8 mouse cellular contexts compared by ENCODE assay signal in the genomic region with DNA sequence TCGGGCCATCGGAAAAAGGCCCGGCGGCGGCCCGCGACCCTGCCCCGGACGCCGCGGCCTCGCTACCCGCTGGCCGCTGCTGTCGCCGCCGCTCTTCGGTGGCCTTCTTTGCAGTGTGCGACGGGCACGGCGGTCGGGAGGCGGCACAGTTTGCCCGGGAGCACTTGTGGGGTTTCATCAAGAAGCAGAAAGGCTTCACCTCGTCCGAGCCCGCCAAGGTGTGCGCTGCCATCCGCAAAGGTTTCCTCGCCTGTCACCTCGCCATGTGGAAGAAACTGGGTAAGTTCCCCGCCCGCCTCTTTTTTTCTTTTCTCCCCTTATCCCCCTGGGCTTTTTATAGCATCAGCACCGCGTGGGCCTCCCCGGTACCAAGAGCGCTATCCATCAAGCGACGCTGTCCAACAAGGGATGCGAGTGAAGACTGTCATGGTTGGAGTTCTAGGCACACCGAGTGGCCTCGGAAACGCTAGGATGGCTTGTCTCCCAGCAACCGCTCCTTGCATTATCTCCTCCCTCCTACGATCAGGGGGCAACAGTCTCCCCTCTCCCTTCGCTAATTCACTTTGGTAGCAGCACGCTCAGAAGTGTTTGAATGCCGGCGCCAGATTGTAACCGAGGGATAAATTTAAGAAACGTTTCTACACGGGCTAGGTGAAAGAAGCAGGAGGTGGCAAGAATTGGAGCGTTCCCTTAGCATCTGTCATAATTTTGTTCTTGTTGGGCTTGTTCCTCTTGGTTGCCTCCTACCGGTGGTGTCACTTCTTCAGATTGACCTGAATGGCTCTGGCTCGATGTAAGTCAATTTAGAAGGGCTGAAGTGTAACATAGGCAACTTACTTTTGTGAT. TPM values are rescaled to one million over a fixed set of nuclear protein-coding genes. Genes with fewer than 3 reads are reported as not detected.
DNase-seq lines count a peak whose midpoint lies in the region; ATAC-seq and TF ChIP-seq lines count a peak whose summit lies in the region.

No protein-coding gene starts in this region.

- no peak for TF ChIP-seq POLR2A in cortical plate, adult 2 months (IDR thresholded peaks at IDR 0.05; ENCODE audit: extremely low read depth, insufficient read depth, low read length)

- H3K9ac ChIP-seq in intestine, embryonic 14.5 days (ENCODE audit: low read length), result peak overlapping the region; percentile 95
- H3K9ac ChIP-seq in limb, embryonic 11.5 days (ENCODE audit: low read length), result peak overlapping the region; percentile 95
- peak overlapping the region; percentile 89 for H3K9ac ChIP-seq in midbrain, embryonic 12.5 days (replicated peaks)

- H3K36me3 ChIP-seq in intestine, embryonic 14.5 days (ENCODE audit: control insufficient read depth, insufficient read depth, low read length), result 0 out of 2 replicates have a peak, but pooled peaks cover 5% of the 10 kb centered on the region
- peaks cover 5% of the 10 kb centered on the region; the same call in 1 of the 2 replicates for H3K36me3 ChIP-seq in limb, embryonic 11.5 days (ENCODE audit: control insufficient read depth, insufficient read depth, low read length)
- peaks cover 14% of the 10 kb centered on the region; the same call in 1 of the 2 replicates for H3K36me3 ChIP-seq in midbrain, embryonic 12.5 days

- H3K27me3 ChIP-seq in intestine, embryonic 14.5 days (replicated peaks; ENCODE audit: control insufficient read depth, insufficient read depth, low read length), result no peaks in the 10 kb centered on the region
- no peaks in the 10 kb centered on the region for H3K27me3 ChIP-seq in limb, embryonic 11.5 days (ENCODE audit: control insufficient read depth, insufficient read depth, low read length)
- H3K27me3 ChIP-seq in midbrain, embryonic 12.5 days, result no peaks in the 10 kb centered on the region

- H3K4me3 ChIP-seq in cortical plate, adult 2 months (ENCODE audit: insufficient read depth, low read length), result peak overlapping the region; percentile 99
- H3K4me3 ChIP-seq in intestine, embryonic 14.5 days (ENCODE audit: low read depth, low read length), result peak overlapping the region; percentile 98
- H3K4me3 ChIP-seq in limb, embryonic 11.5 days (ENCODE audit: low read depth, low read length), result peak overlapping the region; percentile 91
- H3K4me3 ChIP-seq in midbrain, embryonic 12.5 days, result peak overlapping the region; percentile 96

- H3K4me2 ChIP-seq in intestine, embryonic 14.5 days (ENCODE audit: low read length), result peak overlapping the region; percentile 78
- peak overlapping the region; percentile 80 for H3K4me2 ChIP-seq in limb, embryonic 11.5 days (ENCODE audit: low read depth, severe bottlenecking)
- H3K4me2 ChIP-seq in midbrain, embryonic 12.5 days (replicated peaks), result peak overlapping the region; percentile 86

- no peaks in the 10 kb centered on the region for H3K9me3 ChIP-seq in intestine, embryonic 14.5 days (ENCODE audit: control insufficient read depth, low read length)
- no peaks in the 10 kb centered on the region for H3K9me3 ChIP-seq in limb, embryonic 11.5 days (ENCODE audit: control insufficient read depth, low read length)
- no peaks in the 10 kb centered on the region for H3K9me3 ChIP-seq in midbrain, embryonic 12.5 days

- intact Hi-C loops in gastrocnemius, postnatal 14 days (cut with DNase I; ENCODE audit: low total_unique reads), result no loop called here

- peaks cover 1% of the 10 kb centered on the region; the same call in 1 of the 2 replicates for H3K4me1 ChIP-seq in cortical plate, adult 2 months (ENCODE audit: control insufficient read depth, insufficient read depth, low read length)
- peaks cover 14% of the 10 kb centered on the region for H3K4me1 ChIP-seq in intestine, embryonic 14.5 days (replicated peaks; ENCODE audit: control insufficient read depth, insufficient read depth, low read length)
- peaks cover 4% of the 10 kb centered on the region for H3K4me1 ChIP-seq in limb, embryonic 11.5 days (ENCODE audit: control insufficient read depth, insufficient read depth, low read length)
- H3K4me1 ChIP-seq in midbrain, embryonic 12.5 days, result peaks cover 26% of the 10 kb centered on the region

- no peak; the same call in 1 of the 2 replicates for ATAC-seq in intestine, embryonic 14.5 days (replicated peaks; ENCODE audit: low FRiP score, low TSS enrichment, low read depth)
- no peak for ATAC-seq in limb, embryonic 11.5 days (ENCODE audit: insufficient number of reproducible peaks, low FRiP score, low TSS enrichment, low read depth)
- ATAC-seq in midbrain, embryonic 12.5 days (ENCODE audit: low FRiP score, low read depth), result peak; percentile 51; the same call in 1 of the 2 replicates

- peak; percentile 36; the same call in 1 of the 2 replicates for TF ChIP-seq CTCF in cortical plate, adult 2 months (IDR thresholded peaks at IDR 0.05; ENCODE audit: extremely low read depth, insufficient read depth, low read length)

- peak; percentile 33 for DNase-seq in urinary bladder, adult 2 months (ENCODE audit: low spot score)
- DNase-seq in urinary bladder, postnatal 4 days (ENCODE audit: low spot score in 2 of 2), result no peak
- DNase-seq in gastrocnemius, postnatal 14 days, result peak; percentile 22
- DNase-seq in intestine, embryonic 14.5 days (ENCODE audit: low spot score), result peak; percentile 78
- peak; percentile 49 for DNase-seq in limb, embryonic 11.5 days (ENCODE audit: low spot score)
- DNase-seq in spleen, postnatal 10 days (ENCODE audit: low spot score in 2 of 2), result peak; percentile 58 to 71

- H3K27ac ChIP-seq in cortical plate, adult 2 months (ENCODE audit: insufficient read depth, low read length), result peak overlapping the region; percentile 96
- peak overlapping the region; percentile 93 for H3K27ac ChIP-seq in intestine, embryonic 14.5 days (ENCODE audit: low read depth)
- H3K27ac ChIP-seq in limb, embryonic 11.5 days (replicated peaks; ENCODE audit: low read depth, low read length), result peak overlapping the region; percentile 82
- H3K27ac ChIP-seq in midbrain, embryonic 12.5 days (replicated peaks), result peak overlapping the region; percentile 88

- WGBS in intestine, embryonic 14.5 days, result under 1% methylated on average over 53 of the region's 56 CpGs
- under 1% methylated on average over 56 of the region's 56 CpGs for WGBS in limb, embryonic 11.5 days
- WGBS in midbrain, embryonic 12.5 days, result 0% methylated on average over 48 of the region's 56 CpGs

RNA-seq across cellular contexts. Expression of a gene that starts 0.8 kb away (rescaled TPM):
- polyA plus RNA-seq in urinary bladder, adult 2 months (2012; rRNA removed), result 7.9 and 8.5 TPM in 2 replicates
- polyA plus RNA-seq in cortical plate, adult 2 months (2012; rRNA removed), result 11.1 and 11.7 TPM in 2 replicates
- 1 to 10 TPM; 6.5 to 8.0 TPM for total RNA-seq in gastrocnemius, postnatal 14 days (2021)
- 15.8 and 16.7 TPM in 2 replicates for polyA plus RNA-seq in intestine, embryonic 14.5 days (2014; fragmentation: Nextera tagmentation; extraction: Ambion mirVana)
- 25.7 and 28.1 TPM in 2 replicates for polyA plus RNA-seq in limb, embryonic 11.5 days (2014; fragmentation: Nextera tagmentation; extraction: Ambion mirVana)
- 30.9 and 31.8 TPM in 2 replicates for polyA plus RNA-seq in midbrain, embryonic 12.5 days (2016; fragmentation: Nextera tagmentation; extraction: Ambion mirVana)

RNA-seq across cellular contexts. Expression of a gene that starts 41.1 kb away (rescaled TPM):
- 28.6 and 37.8 TPM in 2 replicates for polyA plus RNA-seq in urinary bladder, adult 2 months (2012; rRNA removed)
- polyA plus RNA-seq in cortical plate, adult 2 months (2012; rRNA removed), result 44.2 and 47.1 TPM in 2 replicates
- 10 to 100 TPM; 25.3 to 28.5 TPM for total RNA-seq in gastrocnemius, postnatal 14 days (2021)
- polyA plus RNA-seq in intestine, embryonic 14.5 days (2014; fragmentation: Nextera tagmentation; extraction: Ambion mirVana), result 17.9 and 20.3 TPM in 2 replicates
- polyA plus RNA-seq in limb, embryonic 11.5 days (2014; fragmentation: Nextera tagmentation; extraction: Ambion mirVana), result 34.0 and 37.4 TPM in 2 replicates
- 26.8 and 27.7 TPM in 2 replicates for polyA plus RNA-seq in midbrain, embryonic 12.5 days (2016; fragmentation: Nextera tagmentation; extraction: Ambion mirVana)

Comparison
In these comparisons a context has a peak if more than half of its experiments do, and no peak if none do; other contexts are left out.
1. DNase-seq: peak in urinary bladder, adult 2 months (single experiment), gastrocnemius, postnatal 14 days (single experiment), intestine, embryonic 14.5 days (single experiment), limb, embryonic 11.5 days (single experiment) and spleen, postnatal 10 days (2 of 2); none in urinary bladder, postnatal 4 days (0 of 2).
2. Peak in every context shown above with its lines, with median percentiles within 50 percentile points of each other: H3K27ac ChIP-seq, H3K4me3 ChIP-seq, H3K4me2 ChIP-seq and H3K9ac ChIP-seq.